Mouse (Mus musculus) forebrain, embryonic 13.5 days (tissue): Measurements from ENCODE around the gene Epx. TPM values are rescaled to one million over a fixed set of nuclear protein-coding genes. Genes with fewer than 3 reads are reported as not detected.
"Not testable (repeated sequence)": the region's sequence is repeated elsewhere in the genome, so short reads cannot be mapped to it uniquely, and the experiment has no call there.

Experiments
- ATAC-seq: fragments of 200-750 bp; cut with Nextera tagmentation; 2 replicates; pipeline ENCODE4 v1.8.0; 2017
- H3K27ac ChIP-seq: fragments of 300-500 bp; sonication (generic); 2 replicates; pipeline ENCODE4 v1.5.1; 2015; ENCODE audit warnings: inconsistent platforms, mild to moderate bottlenecking, moderate library complexity
- H3K27me3 ChIP-seq: fragments of 300-500 bp; sonication (generic); 2 replicates; pipeline ENCODE4 v1.6.1; 2015; ENCODE audit warnings: mild to moderate bottlenecking, inconsistent platforms
- H3K36me3 ChIP-seq: fragments of 300-500 bp; sonication (generic); 2 replicates; pipeline ENCODE4 v1.6.1; 2015; ENCODE audit warnings: mild to moderate bottlenecking, inconsistent platforms; ENCODE audit not compliant: poor library complexity, severe bottlenecking
- H3K4me1 ChIP-seq: fragments of 300-500 bp; sonication (generic); 2 replicates; pipeline ENCODE4 v1.6.1; 2015; ENCODE audit warnings: inconsistent platforms
- H3K4me2 ChIP-seq: fragments of 300-500 bp; sonication (generic); 2 replicates; pipeline ENCODE4 v1.6.1; 2015; ENCODE audit warnings: inconsistent platforms, mild to moderate bottlenecking, moderate library complexity
- H3K4me3 ChIP-seq: fragments of 300-500 bp; sonication (generic); 2 replicates; pipeline ENCODE4 v1.5.1; 2015; ENCODE audit warnings: mild to moderate bottlenecking, inconsistent platforms
- H3K9ac ChIP-seq: fragments of 300-500 bp; sonication (generic); 2 replicates; pipeline ENCODE4 v1.6.1; 2015; ENCODE audit warnings: mild to moderate bottlenecking, inconsistent platforms
- H3K9me3 ChIP-seq: fragments of 300-500 bp; sonication (generic); replicated peaks from 2 replicates; pipeline ENCODE4 v1.6.1; 2016; ENCODE audit warnings: inconsistent platforms
- WGBS: fragments of 180-500 bp; shearing (Covaris S2); methylation state at CpG from one replicate; pipeline ENCODE4 v1.1.7; 2015; 5-methylcytosine and 5-hydroxymethylcytosine counted together
- polyA plus RNA-seq: library from polyadenylated mRNA; unstranded; fragments of >200 nt; fragmentation: Nextera tagmentation; extraction: Ambion mirVana; gene quantifications from 2 replicates; pipeline ENCODE4 v1.2.1, GENCODE M21; 2015

Gene Epx
- polyA plus RNA-seq, 1 experiment from 2014 or later = not detected

DNA sequence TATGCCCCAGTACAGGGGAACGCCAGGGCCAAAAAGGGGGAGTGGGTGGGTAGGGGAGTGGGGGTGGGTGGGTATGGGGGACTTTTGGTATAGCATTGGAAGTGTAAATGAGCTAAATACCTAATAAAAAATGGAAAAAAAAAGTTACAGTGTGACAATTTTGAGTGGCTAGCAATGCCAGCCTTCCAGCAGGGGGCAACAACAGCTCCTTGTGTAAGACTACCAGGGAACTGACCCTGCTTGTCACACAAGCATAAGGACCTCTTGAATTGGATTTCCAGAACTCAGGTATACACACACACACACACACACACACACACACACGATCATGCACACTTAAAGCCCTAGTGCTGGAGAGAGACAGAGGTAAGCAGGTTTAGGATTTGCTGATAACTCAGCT, 8.4 kb downstream of the Epx start:
- not testable (repeated sequence) for H3K9me3 ChIP-seq, H3K9ac ChIP-seq, H3K4me2 ChIP-seq, H3K27me3 ChIP-seq, H3K4me3 ChIP-seq, H3K27ac ChIP-seq, H3K36me3 ChIP-seq, ATAC-seq, H3K4me1 ChIP-seq
- WGBS = 64% methylated on average over 1 of the region's 2 CpGs

GRCm38 (mm10) chr11:87862805-87863204, 12.5 kb downstream of the Epx start:
- 94% methylated on average over 13 of the region's 13 CpGs for WGBS
- H3K27ac ChIP-seq = no peak overlapping the region
- no peaks in the 10 kb centered on the region for H3K27me3 ChIP-seq
- H3K4me2 ChIP-seq = no peak overlapping the region
- no peaks in the 10 kb centered on the region for H3K9me3 ChIP-seq
- peaks cover 34% of the 10 kb centered on the region for H3K36me3 ChIP-seq
- ATAC-seq = no peak
- H3K4me1 ChIP-seq = no peaks in the 10 kb centered on the region
- H3K4me3 ChIP-seq = no peak overlapping the region
- H3K9ac ChIP-seq = no peak overlapping the region

DNA sequence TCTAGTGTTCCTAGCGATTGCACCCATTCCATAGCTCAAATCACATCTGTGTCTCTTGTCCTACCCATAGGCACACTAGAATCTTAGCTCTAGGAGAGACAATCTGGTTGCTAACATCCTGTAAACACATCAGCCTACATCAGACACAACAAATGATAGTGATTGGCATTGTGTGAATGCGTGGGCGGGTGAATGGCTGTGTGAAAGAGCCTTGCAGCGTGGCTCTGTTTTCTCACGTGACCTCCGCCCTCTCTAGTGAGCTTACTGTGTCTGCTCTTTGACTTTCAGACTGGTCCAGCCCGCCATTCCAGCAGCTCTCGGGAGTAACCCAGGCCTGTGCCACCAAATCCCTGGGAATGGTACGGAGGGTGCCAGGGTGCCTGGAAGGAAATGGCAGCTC, 14.9 kb downstream of the Epx start:
- WGBS = 85% methylated on average over 9 of the region's 9 CpGs
- H3K9me3 ChIP-seq = no peaks in the 10 kb centered on the region
- no peaks in the 10 kb centered on the region for H3K27me3 ChIP-seq
- H3K27ac ChIP-seq = no peak overlapping the region
- H3K9ac ChIP-seq = no peak overlapping the region
- H3K4me2 ChIP-seq = no peak overlapping the region
- no peak for ATAC-seq
- peaks cover 53% of the 10 kb centered on the region for H3K36me3 ChIP-seq
- no peak overlapping the region for H3K4me3 ChIP-seq
- no peaks in the 10 kb centered on the region for H3K4me1 ChIP-seq

GRCm38 (mm10) chr11:87859273-87859672, 16.1 kb downstream of the Epx start:
- WGBS = 93% methylated on average over 11 of the region's 11 CpGs
- Histone ChIP-seq H3K27me3 (no peaks in the 10 kb centered on the region), H3K36me3 (peaks cover 53% of the 10 kb centered on the region), H3K9ac (no peak overlapping the region), H3K9me3 (no peaks in the 10 kb centered on the region), H3K4me3 (no peak overlapping the region), H3K4me1 (no peaks in the 10 kb centered on the region), H3K4me2 (no peak overlapping the region), H3K27ac (no peak overlapping the region)
- ATAC-seq = no peak

- no peak overlapping the region for H3K4me3 ChIP-seq
- no peak overlapping the region for H3K9ac ChIP-seq
- H3K36me3 ChIP-seq = peaks cover 23% of the 10 kb centered on the region
- 89% methylated on average over 7 of the region's 7 CpGs for WGBS
- no peaks in the 10 kb centered on the region for H3K27me3 ChIP-seq
- no peaks in the 10 kb centered on the region for H3K9me3 ChIP-seq
- peaks cover 6% of the 10 kb centered on the region for H3K4me1 ChIP-seq
- no peak overlapping the region for H3K4me2 ChIP-seq
- ATAC-seq = no peak
- H3K27ac ChIP-seq = no peak overlapping the region
These were observed 20.8 kb downstream of the Epx start for GRCm38 (mm10) chr11:87854550-87854949.

DNA sequence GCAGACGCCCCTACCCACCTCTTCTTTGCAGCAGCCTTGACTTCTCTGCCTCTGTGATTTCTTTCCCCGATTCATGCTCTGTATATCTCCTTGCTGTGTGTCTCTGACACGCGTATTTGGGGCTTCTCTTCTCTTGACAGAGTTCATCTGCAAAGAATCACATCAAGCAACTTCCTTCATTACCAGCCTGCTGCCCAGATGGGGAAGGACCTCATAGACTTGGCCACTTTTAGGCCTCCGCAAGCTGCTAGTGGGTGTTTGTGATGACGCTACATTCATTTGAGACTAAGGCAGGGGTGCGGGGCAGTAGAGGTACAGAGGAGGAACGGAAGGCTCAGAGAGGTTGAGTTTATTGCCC, 21.8 kb downstream of the Epx start:
- H3K36me3 ChIP-seq = peaks cover 23% of the 10 kb centered on the region
- peak; percentile 48 for ATAC-seq
- peak overlapping the region; percentile 52 for H3K4me3 ChIP-seq
- H3K4me1 ChIP-seq = peaks cover 6% of the 10 kb centered on the region
- 33% methylated on average over 8 of the region's 8 CpGs for WGBS
- peak overlapping the region; percentile 59 for H3K9ac ChIP-seq
- H3K4me2 ChIP-seq = peak overlapping the region; percentile 74
- peak overlapping the region; percentile 62; the same call in 1 of the 2 replicates for H3K27ac ChIP-seq
- H3K27me3 ChIP-seq = no peaks in the 10 kb centered on the region
- H3K9me3 ChIP-seq = no peaks in the 10 kb centered on the region

GRCm38 (mm10) chr11:87852690-87853596, 22.4 kb downstream of the Epx start, which contains the start of gene Mks1:
Mks1 (plus strand) TSS chr11:87853215.
- Histone ChIP-seq H3K4me1 (peaks cover 6% of the 10 kb centered on the region), H3K4me2 (peak within 1 kb of the TSS; percentile 74), H3K4me3 (peak within 1 kb of the TSS; percentile 52), H3K27ac (peak within 1 kb of the TSS; percentile 62; the same call in 1 of the 2 replicates), H3K9ac (peak within 1 kb of the TSS; percentile 59), H3K36me3 (peaks cover 20% of the 10 kb centered on the region), H3K27me3 (no peaks in the 10 kb centered on the region), H3K9me3 (no peaks in the 10 kb centered on the region)
- WGBS = 5% methylated on average over 35 of the region's 40 CpGs
- peak; percentile 98 for ATAC-seq

DNA sequence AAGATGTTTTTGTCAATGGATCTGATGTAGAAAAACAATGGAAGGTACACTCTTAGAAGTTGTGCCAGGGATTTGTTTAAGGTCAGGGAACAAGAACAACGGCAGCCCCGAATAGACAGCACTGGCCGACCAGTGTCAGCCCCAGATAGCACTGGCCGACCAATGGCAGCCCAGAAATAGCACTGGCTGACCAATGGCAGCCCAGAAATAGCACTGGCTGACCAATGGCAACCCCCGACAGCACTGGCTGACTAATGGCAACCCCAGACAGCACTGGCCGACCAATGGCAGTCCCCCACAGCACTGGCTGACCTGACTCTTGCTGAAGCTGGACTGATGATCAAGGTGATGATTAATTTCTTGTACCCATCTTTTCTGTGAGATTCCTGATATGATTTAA, 27.5 kb downstream of the Epx start:
- no peaks in the 10 kb centered on the region for H3K27me3 ChIP-seq
- WGBS = 74% methylated on average over 6 of the region's 6 CpGs
- H3K4me3 ChIP-seq = no peak overlapping the region
- H3K4me2 ChIP-seq = no peak overlapping the region
- no peak overlapping the region for H3K27ac ChIP-seq
- ATAC-seq = no peak
- no peak overlapping the region for H3K9ac ChIP-seq
- H3K36me3 ChIP-seq = no peaks in the 10 kb centered on the region
- no peaks in the 10 kb centered on the region for H3K4me1 ChIP-seq
- H3K9me3 ChIP-seq = no peaks in the 10 kb centered on the region

DNA sequence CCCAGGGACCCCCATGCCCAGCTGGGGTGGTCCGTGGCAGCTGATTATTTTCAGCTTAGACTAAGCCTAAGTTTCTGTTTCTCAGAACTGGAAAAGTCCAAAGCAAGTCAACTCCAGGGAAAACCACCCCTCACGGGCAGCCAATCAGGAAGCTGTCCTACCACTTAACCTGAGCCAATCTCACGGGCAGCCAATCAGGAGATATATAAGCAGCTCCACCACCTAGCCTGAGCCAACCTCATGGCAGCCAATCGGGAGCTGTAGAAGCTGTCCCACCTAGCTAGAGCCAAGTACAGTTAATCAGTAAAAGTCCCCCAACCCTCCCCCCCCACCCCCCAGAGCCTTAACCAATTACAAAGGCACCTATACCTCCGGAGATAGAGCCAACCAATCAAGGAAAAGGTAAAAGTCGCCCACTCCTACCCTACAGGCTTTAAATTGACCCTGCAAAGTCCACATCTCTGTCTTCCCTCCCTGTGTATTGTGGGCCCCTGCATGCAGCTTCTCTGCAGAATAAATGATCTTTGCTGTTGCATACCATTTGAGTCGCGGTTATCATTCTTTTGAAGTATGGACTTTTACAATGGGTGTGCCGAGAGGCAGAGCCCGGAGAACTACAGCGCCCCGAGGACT, 28.3 kb downstream of the Epx start:
- Histone ChIP-seq H3K36me3 (no peaks in the 10 kb centered on the region), H3K9me3 (no peaks in the 10 kb centered on the region), H3K4me3 (no peak overlapping the region), H3K27me3 (no peaks in the 10 kb centered on the region), H3K4me1 (no peaks in the 10 kb centered on the region), H3K27ac (no peak overlapping the region), H3K4me2 (no peak overlapping the region), H3K9ac (no peak overlapping the region)
- no peak for ATAC-seq
- WGBS = 85% methylated on average over 12 of the region's 12 CpGs

GRCm38 (mm10) chr11:87841436-87841835, 33.9 kb downstream of the Epx start:
- 89% methylated on average over 3 of the region's 3 CpGs for WGBS
- Histone ChIP-seq H3K4me3 (no peak overlapping the region), H3K9ac (no peak overlapping the region), H3K4me2 (no peak overlapping the region), H3K4me1 (no peaks in the 10 kb centered on the region), H3K36me3 (no peaks in the 10 kb centered on the region), H3K27ac (no peak overlapping the region), H3K27me3 (no peaks in the 10 kb centered on the region), H3K9me3 (no peaks in the 10 kb centered on the region)
- ATAC-seq = no peak

- H3K36me3 ChIP-seq = no peaks in the 10 kb centered on the region
- ATAC-seq = no peak
- no peak overlapping the region for H3K27ac ChIP-seq
- no peaks in the 10 kb centered on the region for H3K4me1 ChIP-seq
- no peak overlapping the region for H3K4me3 ChIP-seq
- H3K4me2 ChIP-seq = no peak overlapping the region
- no peak overlapping the region for H3K9ac ChIP-seq
- WGBS = 88% methylated on average over 8 of the region's 8 CpGs
- no peaks in the 10 kb centered on the region for H3K9me3 ChIP-seq
- no peaks in the 10 kb centered on the region for H3K27me3 ChIP-seq
These were observed 34.7 kb downstream of the Epx start for GRCm38 (mm10) chr11:87840676-87841075.

- 26% methylated on average over 10 of the region's 10 CpGs for WGBS
- H3K36me3 ChIP-seq = no peaks in the 10 kb centered on the region
- no peak within 1 kb of the TSS for H3K4me2 ChIP-seq
- H3K27ac ChIP-seq = no peak within 1 kb of the TSS
- ATAC-seq = no peak
- H3K4me1 ChIP-seq = peaks cover 10% of the 10 kb centered on the region; the same call in 1 of the 2 replicates
- H3K27me3 ChIP-seq = no peaks in the 10 kb centered on the region
- no peak within 1 kb of the TSS for H3K9ac ChIP-seq
- H3K4me3 ChIP-seq = no peak within 1 kb of the TSS
- H3K9me3 ChIP-seq = no peaks in the 10 kb centered on the region
These were observed 47.0 kb downstream of the Epx start, which contains the start of gene Lpo for GRCm38 (mm10) chr11:87828239-87828900. Lpo (minus strand) TSS chr11:87828289.
